Comparison of ENCODE assay signal across 1 mouse cellular context in the genomic region with DNA sequence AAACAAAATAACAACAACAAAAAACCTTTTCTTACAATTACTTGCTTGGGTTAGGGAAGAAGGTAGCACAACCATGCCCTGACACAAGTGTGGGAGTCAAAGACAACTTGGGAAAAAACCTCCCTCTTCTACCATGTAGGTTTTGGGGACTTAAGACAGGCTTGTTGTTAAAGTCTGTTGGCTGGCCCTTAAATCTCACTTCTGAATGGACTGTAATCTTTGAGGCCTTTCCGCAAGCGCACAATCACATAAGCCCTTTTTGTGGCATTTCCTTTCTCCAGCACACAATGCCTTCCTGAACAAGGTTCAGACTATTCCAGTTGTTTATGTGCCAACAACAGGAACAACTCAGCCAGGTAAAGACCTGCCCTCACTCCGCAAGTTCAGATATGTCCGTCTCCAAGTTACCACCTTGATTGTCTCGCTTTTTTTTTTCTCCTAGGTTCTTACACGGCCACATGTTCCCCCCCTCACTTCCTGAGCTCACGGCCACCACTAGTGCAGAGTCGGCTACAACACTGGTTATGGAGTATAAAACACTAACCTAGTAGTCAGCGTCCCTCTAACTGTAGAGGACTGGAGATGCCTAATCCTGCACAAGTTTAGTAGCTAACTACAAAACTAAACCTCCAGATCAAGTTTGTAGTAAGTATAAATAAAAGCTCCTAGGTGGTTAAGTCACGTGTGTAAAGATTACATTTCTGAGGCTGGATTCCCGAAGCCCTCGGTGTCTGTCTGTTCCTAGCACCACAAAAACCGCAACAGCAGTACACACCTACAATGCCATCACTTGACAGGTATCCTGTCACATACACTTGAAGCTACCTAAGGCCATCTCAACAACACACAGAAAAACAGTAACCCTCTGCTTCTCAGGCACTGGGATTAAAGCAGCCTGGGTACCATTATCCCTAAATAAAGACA.
TF ChIP-seq lines count a peak whose summit lies in the region.

No protein-coding gene starts in this region.

TF ChIP-seq in ES-E14, 5 proteins besides CTCF, POLR2A, EP300 and RAD21 (continued from another document):
- TF ChIP-seq ZNF384 (IDR thresholded peaks at IDR 0.05; ENCODE audit: low read depth, low read length) = no peak
- TF ChIP-seq ZC3H11A (IDR thresholded peaks at IDR 0.05; ENCODE audit: borderline replicate concordance, low read depth, low read length) = no peak
